Mouse (Mus musculus) stomach, postnatal 0 days (tissue): ENCODE measurements around the gene Rtf2. TPM values are rescaled to one million over a fixed set of nuclear protein-coding genes. Genes with fewer than 3 reads are reported as not detected.

Experiments used
- ATAC-seq: fragments of 200-750 bp; cut with Nextera tagmentation; 2 replicates; pipeline ENCODE4 v1.8.0; 2017; ENCODE audit not compliant: low FRiP score, low TSS enrichment
- DNase-seq: peaks from one replicate; pipeline ENCODE4 v3.0.0-alpha.2; 2016; ENCODE audit warnings: low spot score
- H3K27ac ChIP-seq: fragments of 300-500 bp; sonication (generic); replicated peaks from 2 replicates; pipeline ENCODE4 v1.5.1; 2014; ENCODE audit warnings: mild to moderate bottlenecking, control low read depth
- H3K27me3 ChIP-seq: fragments of 300-500 bp; sonication (generic); 2 replicates; pipeline ENCODE4 v1.6.1; 2014; ENCODE audit warnings: low read length; ENCODE audit not compliant: control insufficient read depth, insufficient read depth
- H3K36me3 ChIP-seq: fragments of 300-500 bp; sonication (generic); 2 replicates; pipeline ENCODE4 v1.6.1; 2014; ENCODE audit warnings: low read length, mixed read lengths; ENCODE audit not compliant: control insufficient read depth, insufficient read depth
- H3K4me1 ChIP-seq: fragments of 300-500 bp; sonication (generic); replicated peaks from 2 replicates; pipeline ENCODE4 v1.6.1; 2014; ENCODE audit warnings: antibody characterized with exemption; ENCODE audit not compliant: control insufficient read depth, insufficient read depth
- H3K4me2 ChIP-seq: fragments of 300-500 bp; sonication (generic); replicated peaks from 2 replicates; pipeline ENCODE4 v1.6.1; 2014; ENCODE audit warnings: low read depth, mild to moderate bottlenecking, control low read depth, moderate library complexity
- H3K4me3 ChIP-seq: fragments of 300-500 bp; sonication (generic); 2 replicates; pipeline ENCODE4 v1.5.1; 2014; ENCODE audit warnings: low read depth, low read length, control low read depth
- H3K9ac ChIP-seq: fragments of 300-500 bp; sonication (generic); 2 replicates; pipeline ENCODE4 v1.6.1; 2014; ENCODE audit warnings: mild to moderate bottlenecking, low read length, control low read depth, mixed read lengths
- H3K9me3 ChIP-seq: fragments of 300-500 bp; sonication (generic); 2 replicates; pipeline ENCODE4 v1.6.1; 2016; ENCODE audit warnings: low read length; ENCODE audit not compliant: control insufficient read depth
- CTCF ChIP-seq: IDR thresholded peaks from 2 replicates; pipeline ENCODE4 v1.5.1; 2016; ENCODE audit warnings: antibody characterized with exemption, low read depth, mild to moderate bottlenecking, moderate library complexity
- EP300 ChIP-seq: optimal IDR thresholded peaks from 2 replicates; pipeline ENCODE3; 2016; ENCODE audit warnings: antibody characterized with exemption
- WGBS: fragments of 180-500 bp; shearing (Covaris S2); extraction: QIAGEN DNeasy Blood & Tissue Kit; methylation state at CpG from one replicate; pipeline ENCODE4 v1.1.7; 2014; 5-methylcytosine and 5-hydroxymethylcytosine counted together
- polyA plus RNA-seq: library from polyadenylated mRNA; unstranded; fragments of >200 nt; fragmentation: Nextera tagmentation; extraction: Ambion mirVana; gene quantifications from 2 replicates; pipeline ENCODE4 v1.2.1, GENCODE M21; 2015

Rtf2 gene
- polyA plus RNA-seq, 1 experiment from 2014 or later = 79.7 TPM

DNA sequence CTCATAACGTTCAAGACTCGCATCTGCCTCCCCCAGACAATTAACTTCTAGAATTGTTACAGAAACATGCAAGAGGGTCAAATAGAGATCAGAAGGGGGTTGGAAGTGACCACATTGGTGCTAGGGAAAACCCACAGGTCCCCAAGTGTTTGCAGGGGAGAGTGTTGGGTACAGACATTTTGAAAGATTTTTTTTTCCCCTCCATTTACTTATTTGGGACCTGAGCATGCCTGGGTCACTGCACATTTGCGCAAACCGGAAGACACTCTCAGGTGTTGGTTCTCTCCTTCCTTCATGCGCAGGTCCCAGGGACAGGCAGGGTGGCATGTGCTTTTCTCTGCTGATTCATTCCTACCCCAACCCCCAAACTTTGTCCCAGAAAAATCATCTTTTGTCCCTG is 23.5 kb upstream of the Rtf2 start:
- Histone ChIP-seq H3K4me1 (no peaks in the 10 kb centered on the region), H3K9me3 (no peaks in the 10 kb centered on the region), H3K4me3 (no peak overlapping the region), H3K4me2 (no peak overlapping the region), H3K9ac (no peak overlapping the region), H3K27me3 (no peaks in the 10 kb centered on the region), H3K27ac (no peak overlapping the region), H3K36me3 (no peaks in the 10 kb centered on the region)
- no peak for ATAC-seq
- DNase-seq = no peak
- TF ChIP-seq EP300 (no peak), CTCF (no peak)
- WGBS = 92% methylated on average over 5 of the region's 5 CpGs

DNA sequence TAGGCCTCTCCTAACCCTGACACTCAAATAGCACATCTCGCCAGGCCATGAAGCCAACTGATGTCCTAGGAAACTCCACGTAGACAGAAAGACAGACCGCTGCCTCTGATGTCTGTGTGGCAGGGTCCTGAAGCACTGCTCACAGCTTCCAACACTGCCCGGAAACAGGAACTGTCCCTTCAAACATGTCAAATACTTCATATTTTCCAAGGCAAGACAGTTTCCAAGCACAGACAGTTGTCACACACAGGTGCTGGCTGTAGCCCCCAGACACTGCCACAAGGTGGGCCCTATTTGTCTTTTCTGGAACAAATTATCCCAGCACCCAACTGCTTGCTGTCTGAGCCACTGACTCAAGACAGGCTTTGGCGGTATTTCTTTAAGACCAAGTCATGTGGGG is 22.1 kb upstream of the Rtf2 start:
- ATAC-seq = no peak
- 80% methylated on average over 5 of the region's 5 CpGs for WGBS
- H3K9ac ChIP-seq = no peak overlapping the region
- H3K4me3 ChIP-seq = no peak overlapping the region
- TF ChIP-seq CTCF (no peak), EP300 (no peak)
- H3K4me1 ChIP-seq = no peaks in the 10 kb centered on the region
- no peaks in the 10 kb centered on the region for H3K9me3 ChIP-seq
- no peaks in the 10 kb centered on the region for H3K27me3 ChIP-seq
- no peak for DNase-seq
- H3K27ac ChIP-seq = no peak overlapping the region
- no peak overlapping the region for H3K4me2 ChIP-seq
- no peaks in the 10 kb centered on the region for H3K36me3 ChIP-seq

DNA sequence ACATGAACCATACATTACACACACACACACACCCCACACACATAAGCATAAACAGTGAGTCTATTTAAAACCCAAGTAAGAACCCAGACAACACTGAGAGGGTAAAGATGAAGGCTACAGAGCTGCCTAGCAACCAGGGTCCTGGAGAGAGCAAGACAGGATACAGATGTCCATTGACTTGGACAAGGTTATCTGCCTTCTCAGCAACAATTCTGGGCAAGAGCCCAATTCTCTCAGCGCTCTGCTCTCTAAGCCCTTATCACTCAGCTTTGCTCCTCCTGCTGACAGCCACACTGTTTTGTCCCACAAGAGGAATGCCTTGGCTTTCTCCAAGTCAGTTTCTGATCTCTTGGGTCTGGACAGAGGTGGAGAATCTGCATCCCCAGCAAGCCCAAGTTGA is 9.7 kb upstream of the Rtf2 start:
- Histone ChIP-seq H3K27ac (no peak overlapping the region), H3K9me3 (no peaks in the 10 kb centered on the region), H3K9ac (no peak overlapping the region), H3K36me3 (no peaks in the 10 kb centered on the region), H3K27me3 (no peaks in the 10 kb centered on the region), H3K4me1 (no peaks in the 10 kb centered on the region), H3K4me3 (no peak overlapping the region), H3K4me2 (no peak overlapping the region)
- ATAC-seq (no peak), DNase-seq (no peak)
- WGBS = 43% methylated on average over 1 of the region's 1 CpGs
- no peak for TF ChIP-seq CTCF
- no peak for TF ChIP-seq EP300

DNA sequence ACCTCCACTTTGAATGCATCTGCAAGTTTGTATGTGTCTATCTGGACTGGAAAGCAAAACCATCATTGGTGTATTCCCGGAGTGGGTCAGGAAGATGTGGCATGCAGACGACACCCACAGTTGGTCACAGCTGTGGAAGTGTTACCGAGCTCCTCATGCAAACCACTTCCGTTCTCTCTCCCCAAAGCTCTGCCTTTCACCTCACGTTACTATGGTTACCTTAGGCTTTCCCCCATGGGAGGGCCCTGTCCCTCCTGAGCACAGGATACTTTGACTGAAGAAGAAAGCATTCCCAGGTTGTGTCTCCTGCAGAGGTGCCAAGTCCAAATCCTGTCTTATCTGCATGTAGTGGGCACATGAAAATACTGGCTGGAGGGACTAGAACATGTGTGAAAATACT is 6.6 kb upstream of the Rtf2 start:
- H3K27me3 ChIP-seq = no peaks in the 10 kb centered on the region
- H3K36me3 ChIP-seq = no peaks in the 10 kb centered on the region
- no peak overlapping the region for H3K27ac ChIP-seq
- no peak for ATAC-seq
- H3K4me3 ChIP-seq = no peak overlapping the region
- no peak overlapping the region for H3K9ac ChIP-seq
- no peak overlapping the region for H3K4me2 ChIP-seq
- no peaks in the 10 kb centered on the region for H3K4me1 ChIP-seq
- no peak for DNase-seq
- 28% methylated on average over 5 of the region's 5 CpGs for WGBS
- TF ChIP-seq CTCF (no peak), EP300 (no peak)
- no peaks in the 10 kb centered on the region for H3K9me3 ChIP-seq

DNA sequence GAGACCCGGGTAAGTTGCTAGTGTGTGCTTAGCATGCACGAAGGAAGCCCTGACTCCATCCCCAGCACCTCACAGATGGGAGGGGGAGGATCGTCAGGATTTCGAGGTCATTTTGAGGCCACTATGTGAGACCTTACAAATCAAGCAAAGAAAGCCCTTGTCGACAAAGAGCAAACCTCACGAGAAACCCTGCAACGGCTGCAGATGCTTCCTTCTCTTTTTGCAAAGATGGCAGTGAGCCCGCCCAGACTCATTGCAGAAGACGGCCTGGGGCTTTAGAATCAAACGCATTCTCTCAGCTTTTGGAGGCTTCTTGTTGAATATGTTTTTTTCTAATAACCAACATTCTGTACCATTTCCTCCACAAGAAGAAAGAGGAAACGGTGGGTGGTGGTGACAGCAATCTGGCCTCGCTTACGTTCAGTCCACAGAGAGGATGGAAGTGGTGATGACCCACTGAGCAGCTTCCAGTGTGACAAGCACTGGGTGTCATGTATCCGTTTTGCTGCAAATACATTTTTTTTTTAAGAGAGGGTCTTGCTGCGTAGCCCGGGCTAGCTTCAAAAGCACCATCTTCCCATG is 2.9 kb upstream of the Rtf2 start:
- H3K9ac ChIP-seq = no peak overlapping the region
- WGBS = 57% methylated on average over 16 of the region's 16 CpGs

DNA sequence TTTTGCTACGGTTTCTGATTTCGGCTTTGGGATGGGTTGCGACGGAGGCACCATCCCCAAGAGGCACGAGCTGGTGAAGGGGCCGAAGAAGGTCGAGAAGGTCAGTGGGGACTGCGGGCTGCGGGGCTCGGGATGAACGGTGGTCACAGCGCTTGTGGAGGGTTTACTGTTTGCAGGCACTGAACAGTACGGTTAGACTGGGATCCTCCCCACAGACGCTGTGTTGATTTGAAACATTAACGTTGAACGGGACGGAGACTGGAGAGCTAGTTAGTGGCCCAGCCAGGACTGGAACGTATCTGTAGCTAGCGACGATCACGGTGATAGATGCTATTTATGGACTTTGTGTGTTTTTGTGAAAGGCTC is 267 bp downstream of the Rtf2 start:
- DNase-seq (no peak), ATAC-seq (peak; percentile 63)
- Histone ChIP-seq H3K4me3 (peak overlapping the region; percentile 87), H3K27ac (peak overlapping the region; percentile 77), H3K4me1 (no peaks in the 10 kb centered on the region), H3K9ac (peak overlapping the region; percentile 80), H3K9me3 (no peaks in the 10 kb centered on the region), H3K27me3 (no peaks in the 10 kb centered on the region), H3K4me2 (peak overlapping the region; percentile 78), H3K36me3 (no peaks in the 10 kb centered on the region)
- TF ChIP-seq EP300 (no peak), CTCF (no peak)
- WGBS = under 1% methylated on average over 21 of the region's 21 CpGs

More for the DNA sequence above, 2.9 kb upstream of the Rtf2 start:
- no peak for ATAC-seq
- H3K4me1 ChIP-seq = no peaks in the 10 kb centered on the region
- no peaks in the 10 kb centered on the region for H3K27me3 ChIP-seq
- H3K9me3 ChIP-seq = no peaks in the 10 kb centered on the region
- TF ChIP-seq CTCF = no peak
- TF ChIP-seq EP300 = no peak
- no peaks in the 10 kb centered on the region for H3K36me3 ChIP-seq
- no peak overlapping the region for H3K4me3 ChIP-seq
- H3K27ac ChIP-seq = no peak overlapping the region
- no peak overlapping the region for H3K4me2 ChIP-seq
- DNase-seq = no peak
